Mouse (Mus musculus) natural killer cell, adult 2 months (primary cell): Measurements from ENCODE around the gene Tspyl4.

Experiments used
- DNase-seq, 2 experiments: peaks; one replicate each; pipeline ENCODE4 v3.0.0; 2022; ENCODE audit warnings: low spot score in 2 of 2

The Tspyl4 gene

DNA sequence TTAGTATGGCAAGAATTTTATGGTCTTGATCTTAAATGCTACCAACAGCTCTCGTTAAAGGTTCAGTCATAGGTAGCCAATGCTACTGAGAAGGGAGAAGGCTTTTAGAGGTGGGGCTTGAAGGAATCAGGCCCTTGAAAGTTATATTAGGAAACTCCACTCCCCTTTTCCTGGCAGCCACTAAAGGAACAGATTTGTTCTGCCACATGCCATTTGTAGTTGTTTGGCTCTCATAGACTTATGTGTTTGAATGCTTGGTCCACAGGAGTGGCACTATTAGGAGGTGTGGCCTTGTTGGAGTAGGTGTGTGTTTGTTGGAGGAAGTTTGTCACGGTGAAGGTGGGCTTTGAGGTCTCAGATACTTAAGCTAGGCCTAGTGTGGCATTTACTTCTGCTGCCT lies 23.6 kb downstream of the Tspyl4 start:
- DNase-seq = no peak

- no peak for DNase-seq
Measured at GRCm38 (mm10) chr10:34326701-34327100, 29.5 kb downstream of the Tspyl4 start.

- no peak for DNase-seq
Measured at GRCm38 (mm10) chr10:34327144-34327543, 29.9 kb downstream of the Tspyl4 start.

DNA sequence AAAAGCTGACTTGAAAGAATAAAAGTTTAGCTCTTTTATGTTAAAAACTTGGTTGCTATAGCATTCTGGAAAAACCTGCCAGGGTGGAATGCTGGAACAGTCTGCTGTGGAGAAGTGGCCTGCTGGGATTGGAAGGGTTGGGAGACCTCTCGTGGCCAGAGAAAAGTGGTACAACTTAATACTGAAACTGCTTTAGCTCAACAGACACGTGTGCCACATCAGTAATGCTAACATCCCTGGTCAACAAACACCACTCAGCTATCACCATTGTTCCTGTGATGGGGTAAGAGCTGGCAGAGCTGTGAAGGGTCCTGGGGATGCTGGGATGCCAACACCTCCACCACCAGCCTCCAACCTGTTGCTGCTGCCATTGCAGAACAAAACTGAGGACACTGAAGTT lies 31.1 kb downstream of the Tspyl4 start:
- no peak for DNase-seq

GRCm38 (mm10) chr10:34341014-34341413 lies 43.8 kb downstream of the Tspyl4 start:
- DNase-seq = no peak

- DNase-seq = no peak
Measured at GRCm38 (mm10) chr10:34341886-34342285, 44.6 kb downstream of the Tspyl4 start.
